Mouse (Mus musculus) thymus, adult 2 months (tissue): ENCODE measurements around the gene March8. TPM values are rescaled to one million over a fixed set of nuclear protein-coding genes. Genes with fewer than 3 reads are reported as not detected.

Experiments used
- DNase-seq: peaks from one replicate; pipeline ENCODE4 v3.0.0; 2021
- H3K27ac ChIP-seq: fragments of 200-500 bp; 2 replicates; pipeline ENCODE4 v1.5.1; 2012; ENCODE audit warnings: low read length, control low read depth; ENCODE audit not compliant: control insufficient read depth, insufficient read depth
- H3K27me3 ChIP-seq: fragments of 200-500 bp; 2 replicates; pipeline ENCODE4 v1.6.1; 2012; ENCODE audit warnings: mild to moderate bottlenecking, low read length, moderate library complexity, mixed read lengths; ENCODE audit not compliant: control insufficient read depth, insufficient read depth
- H3K36me3 ChIP-seq: fragments of 200-500 bp; 2 replicates; pipeline ENCODE4 v1.6.1; 2012; ENCODE audit warnings: mild to moderate bottlenecking, low read length, moderate library complexity; ENCODE audit not compliant: control insufficient read depth, insufficient read depth
- H3K4me1 ChIP-seq: fragments of 200-500 bp; replicated peaks from 2 replicates; pipeline ENCODE4 v1.6.1; 2012; ENCODE audit warnings: low read length; ENCODE audit not compliant: control insufficient read depth, insufficient read depth
- H3K4me3 ChIP-seq: fragments of 200-500 bp; 2 replicates; pipeline ENCODE4 v1.5.1; 2012; ENCODE audit warnings: mild to moderate bottlenecking, low read length, control low read depth, moderate library complexity; ENCODE audit not compliant: control insufficient read depth, insufficient read depth
- CTCF ChIP-seq: fragments of 200-500 bp; IDR thresholded peaks from 2 replicates; pipeline ENCODE4 v1.5.1; 2012; ENCODE audit warnings: mild to moderate bottlenecking, control low read depth, low read length, moderate library complexity, borderline replicate concordance; ENCODE audit not compliant: control insufficient read depth, poor library complexity, insufficient read depth; ENCODE audit errors: extremely low read depth
- POLR2A ChIP-seq: fragments of 200-500 bp; IDR thresholded peaks from 2 replicates; pipeline ENCODE4 v1.6.1; 2012; ENCODE audit warnings: mild to moderate bottlenecking, low read length, control low read depth, moderate library complexity; ENCODE audit not compliant: control insufficient read depth, poor library complexity, insufficient read depth; ENCODE audit errors: extremely low read depth
- WGBS: fragments of 180-500 bp; shearing (Covaris S2); methylation state at CpG from one replicate; pipeline ENCODE4 v1.1.7; 2018; 5-methylcytosine and 5-hydroxymethylcytosine counted together
- polyA plus RNA-seq: library from polyadenylated mRNA; depleted of rRNA; stranded (reverse); fragments of >200 nt; gene quantifications from 2 replicates; pipeline ENCODE4 v1.2.3, GENCODE M21; 2012

The March8 gene
- polyA plus RNA-seq, 1 experiment: 18.2 TPM

DNA sequence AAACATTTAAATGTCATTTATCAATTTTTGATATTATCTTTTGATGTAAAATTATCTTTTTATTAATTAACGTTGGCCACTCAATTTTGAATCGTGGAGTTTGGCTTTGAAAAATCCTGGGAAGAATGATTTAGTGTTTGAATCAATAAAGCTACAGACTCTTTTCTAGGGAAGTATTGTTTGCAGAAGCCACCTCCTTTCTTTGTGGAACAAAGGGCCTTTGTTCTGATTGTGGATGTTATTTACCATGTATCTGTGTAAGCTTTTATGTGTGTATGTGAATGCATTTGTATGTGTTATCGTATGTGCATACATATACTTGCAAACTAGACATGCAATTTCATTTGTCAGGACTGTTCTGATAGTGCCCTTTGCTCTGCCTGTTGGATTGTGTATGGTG lies 48.7 kb downstream of the March8 start:
- no peak for TF ChIP-seq POLR2A
- TF ChIP-seq CTCF: no peak
- no peak for DNase-seq
- Histone ChIP-seq H3K27me3 (no peaks in the 10 kb centered on the region), H3K36me3 (no peaks in the 10 kb centered on the region), H3K4me3 (no peak overlapping the region), H3K27ac (no peak overlapping the region), H3K4me1 (no peaks in the 10 kb centered on the region; the same call in 1 of the 2 replicates)
- WGBS: 96% methylated on average over 3 of the region's 3 CpGs

- Histone ChIP-seq H3K36me3 (no peaks in the 10 kb centered on the region), H3K4me3 (no peak overlapping the region), H3K27ac (no peak overlapping the region), H3K4me1 (no peaks in the 10 kb centered on the region; the same call in 1 of the 2 replicates), H3K27me3 (no peaks in the 10 kb centered on the region)
- TF ChIP-seq CTCF: no peak
- no peak for TF ChIP-seq POLR2A
- no peak for DNase-seq
- WGBS: 98% methylated on average over 1 of the region's 1 CpGs
Measured at GRCm38 (mm10) chr6:116388068-116388467, 50.2 kb downstream of the March8 start.

- TF ChIP-seq POLR2A: no peak
- TF ChIP-seq CTCF: no peak
- DNase-seq: no peak
- no peaks in the 10 kb centered on the region for H3K36me3 ChIP-seq
- H3K4me3 ChIP-seq: no peak overlapping the region
- no peak overlapping the region for H3K27ac ChIP-seq
- H3K4me1 ChIP-seq: no peaks in the 10 kb centered on the region
- H3K27me3 ChIP-seq: no peaks in the 10 kb centered on the region
Measured at GRCm38 (mm10) chr6:116389481-116389880, 51.7 kb downstream of the March8 start.

- H3K27ac ChIP-seq: no peak overlapping the region
- no peak for DNase-seq
- TF ChIP-seq CTCF: no peak
- no peak for TF ChIP-seq POLR2A
- H3K27me3 ChIP-seq: no peaks in the 10 kb centered on the region
- H3K4me1 ChIP-seq: no peaks in the 10 kb centered on the region
- no peaks in the 10 kb centered on the region for H3K36me3 ChIP-seq
- 82% methylated on average over 2 of the region's 2 CpGs for WGBS
- no peak overlapping the region for H3K4me3 ChIP-seq
Measured at GRCm38 (mm10) chr6:116394916-116395648, 57.3 kb downstream of the March8 start.

DNA sequence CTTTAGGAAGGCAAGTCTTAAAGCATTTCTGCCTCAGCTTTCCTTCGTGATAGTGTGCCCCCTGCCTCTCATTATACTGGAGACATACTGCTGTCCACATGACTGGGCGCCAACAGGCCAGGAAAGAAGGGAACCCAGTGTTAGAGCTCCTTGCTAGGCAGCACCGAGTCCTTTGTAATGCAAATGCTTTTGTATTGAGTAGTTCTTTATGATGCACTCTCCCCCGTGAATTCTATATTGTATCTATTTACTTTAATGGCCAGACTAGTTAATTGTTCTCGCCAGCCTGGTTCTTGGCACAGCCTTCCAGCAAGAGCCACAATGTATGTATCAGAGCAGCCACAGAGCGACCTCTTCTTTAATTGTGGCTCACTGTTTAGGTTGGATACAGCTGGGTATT lies 59.8 kb downstream of the March8 start:
- Histone ChIP-seq H3K36me3 (no peaks in the 10 kb centered on the region), H3K4me3 (no peak overlapping the region), H3K27me3 (no peaks in the 10 kb centered on the region), H3K4me1 (no peaks in the 10 kb centered on the region), H3K27ac (no peak overlapping the region)
- DNase-seq: no peak
- TF ChIP-seq POLR2A (no peak), CTCF (no peak)
- whole genome bisulfite sequencing: 92% methylated on average over 6 of the region's 6 CpGs

DNA sequence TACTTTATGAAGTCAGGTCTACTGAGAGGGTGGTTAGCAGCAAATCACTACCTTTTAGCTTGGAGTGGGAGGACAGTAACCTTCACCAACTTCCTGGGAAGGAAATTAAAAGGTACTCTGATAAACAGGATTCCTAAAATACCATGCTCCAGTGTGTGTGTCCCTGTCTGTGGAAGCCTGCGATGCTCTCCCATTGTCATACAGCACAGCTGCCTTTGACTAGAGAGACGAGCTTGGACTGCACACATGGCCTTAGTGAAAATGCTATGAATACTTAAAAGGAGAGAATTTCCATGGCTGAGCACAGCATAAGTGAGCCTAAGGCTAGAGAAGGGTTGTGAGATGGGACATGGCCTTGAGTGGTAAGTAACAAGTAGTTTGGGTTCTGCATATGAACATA lies 60.3 kb downstream of the March8 start:
- Histone ChIP-seq H3K4me3 (no peak overlapping the region), H3K27me3 (no peaks in the 10 kb centered on the region), H3K4me1 (no peaks in the 10 kb centered on the region), H3K27ac (no peak overlapping the region), H3K36me3 (no peaks in the 10 kb centered on the region)
- WGBS: 99% methylated on average over 2 of the region's 2 CpGs
- DNase-seq: no peak
- TF ChIP-seq CTCF (no peak), POLR2A (no peak)

- H3K4me1 ChIP-seq: no peaks in the 10 kb centered on the region
- H3K27ac ChIP-seq: no peak overlapping the region
- 98% methylated on average over 12 of the region's 12 CpGs for WGBS
- H3K36me3 ChIP-seq: no peaks in the 10 kb centered on the region
- no peak for TF ChIP-seq POLR2A
- no peak for TF ChIP-seq CTCF
- no peak for DNase-seq
- H3K27me3 ChIP-seq: no peaks in the 10 kb centered on the region
- H3K4me3 ChIP-seq: no peak overlapping the region
Measured at GRCm38 (mm10) chr6:116401746-116402423, 64.1 kb downstream of the March8 start.
